Mouse (Mus musculus) MEL (cell line): ENCODE results near the gene Wsb2. TPM values are rescaled to one million over a fixed set of nuclear protein-coding genes. Genes with fewer than 3 reads are reported as not detected.

ENCODE experiments used
- DNase-seq: peaks from one replicate; pipeline ENCODE4 v3.0.0; 2011; ENCODE audit warnings: low read depth, low spot score
- H3K27ac ChIP-seq: 2 replicates; pipeline ENCODE4 v1.5.1; 2012; ENCODE audit warnings: low read depth, mild to moderate bottlenecking, control low read depth, low read length, moderate library complexity; ENCODE audit not compliant: control insufficient read depth
- H3K27me3 ChIP-seq, 2 experiments: fragments of 150-350 bp in 1 of 2; sonication (generic) in 1 of 2; 2 replicates each; pipeline ENCODE4 v1.6.1; 2012; ENCODE audit warnings: low read length in 2 of 2, mild to moderate bottlenecking in 2 of 2, improper control_type of control experiment in 1 of 2, moderate library complexity in 1 of 2; ENCODE audit not compliant: insufficient read depth in 2 of 2, control insufficient read depth in 1 of 2
- H3K36me3 ChIP-seq, 2 experiments: 2 replicates each; pipeline ENCODE4 v1.6.1; 2012 to 2014; ENCODE audit warnings: low read length in 2 of 2, improper control_type of control experiment in 1 of 2, inconsistent platforms in 1 of 2, mild to moderate bottlenecking in 1 of 2; ENCODE audit not compliant: insufficient read depth in 2 of 2, control insufficient read depth in 1 of 2
- H3K4me1 ChIP-seq, 2 experiments: fragments of 150-350 bp in 1 of 2; sonication (generic) in 1 of 2; 2 replicates each; pipeline ENCODE4 v1.6.1; 2012; ENCODE audit warnings: low read length in 2 of 2, improper control_type of control experiment in 1 of 2, mild to moderate bottlenecking in 1 of 2; ENCODE audit not compliant: insufficient read depth in 2 of 2, control insufficient read depth in 1 of 2
- H3K4me3 ChIP-seq, 2 experiments: fragments of 150-350 bp in 1 of 2; sonication (generic) in 1 of 2; 2 replicates each; pipeline ENCODE4 v1.5.1; 2012; ENCODE audit warnings: low read depth in 2 of 2, low read length in 2 of 2, mild to moderate bottlenecking in 2 of 2, moderate library complexity in 2 of 2, control low read depth in 1 of 2, improper control_type of control experiment in 1 of 2; ENCODE audit not compliant: control insufficient read depth in 1 of 2, insufficient read depth in 1 of 2
- H3K79me2 ChIP-seq: 2 replicates; pipeline ENCODE4 v1.6.1; 2012; ENCODE audit warnings: mild to moderate bottlenecking, low read length, moderate library complexity; ENCODE audit not compliant: control insufficient read depth, poor library complexity, insufficient read depth
- H3K9ac ChIP-seq: 2 replicates; pipeline ENCODE4 v1.6.1; 2012; ENCODE audit warnings: low read depth, mild to moderate bottlenecking, control low read depth, low read length, moderate library complexity; ENCODE audit not compliant: control insufficient read depth, poor library complexity, severe bottlenecking
- H3K9me3 ChIP-seq: fragments of 150-350 bp; sonication (generic); replicated peaks from 2 replicates; pipeline ENCODE4 v1.6.1; 2012; ENCODE audit warnings: mild to moderate bottlenecking, low read length, improper control_type of control experiment, moderate library complexity; ENCODE audit not compliant: insufficient read depth
- CHD1 ChIP-seq: IDR thresholded peaks from 2 replicates; pipeline ENCODE4 v1.6.1; 2012; ENCODE audit warnings: low read depth, mild to moderate bottlenecking, inconsistent platforms, low read length, improper control_type of control experiment
- ELF1 ChIP-seq: IDR thresholded peaks from 2 replicates; pipeline ENCODE4 v1.6.1; 2014; ENCODE audit warnings: low read depth, mild to moderate bottlenecking, inconsistent platforms, low read length, improper control_type of control experiment, moderate library complexity
- EP300 ChIP-seq, 2 experiments: IDR thresholded peaks; 2 replicates each; pipeline ENCODE4 v1.6.1; 2011; ENCODE audit warnings: improper control_type of control experiment in 2 of 2, low read length in 2 of 2, low read depth in 1 of 2, mild to moderate bottlenecking in 1 of 2
- ETS1 ChIP-seq: IDR thresholded peaks from 2 replicates; pipeline ENCODE4 v1.6.1; 2012; ENCODE audit warnings: low read depth, mild to moderate bottlenecking, inconsistent platforms, low read length, improper control_type of control experiment, moderate library complexity
- GATA1 ChIP-seq: IDR thresholded peaks from 2 replicates; pipeline ENCODE4 v1.6.1; 2011; ENCODE audit warnings: low read depth, low read length, improper control_type of control experiment
- HCFC1 ChIP-seq: IDR thresholded peaks from 2 replicates; pipeline ENCODE4 v1.6.1; 2012; ENCODE audit warnings: low read depth, mild to moderate bottlenecking, inconsistent platforms, low read length, improper control_type of control experiment, moderate library complexity
- MAZ ChIP-seq: IDR thresholded peaks from 2 replicates; pipeline ENCODE4 v1.6.1; 2012; ENCODE audit warnings: low read depth, mild to moderate bottlenecking, inconsistent platforms, low read length, improper control_type of control experiment
- MEF2A ChIP-seq: IDR thresholded peaks from 2 replicates; pipeline ENCODE4 v1.6.1; 2014; ENCODE audit warnings: low read depth, mild to moderate bottlenecking, inconsistent platforms, low read length, improper control_type of control experiment; ENCODE audit not compliant: poor library complexity, insufficient replicate concordance, severe bottlenecking; ENCODE audit errors: extremely low read depth
- MYB ChIP-seq: IDR thresholded peaks from 2 replicates; pipeline ENCODE4 v1.6.1; 2011; ENCODE audit warnings: mild to moderate bottlenecking, low read depth, low read length, improper control_type of control experiment
- NELFE ChIP-seq: IDR thresholded peaks from 2 replicates; pipeline ENCODE4 v1.6.1; 2011; ENCODE audit warnings: low read depth, low read length, improper control_type of control experiment
- RAD21 ChIP-seq: IDR thresholded peaks from 2 replicates; pipeline ENCODE4 v1.6.1; 2011; ENCODE audit warnings: mild to moderate bottlenecking, low read depth, low read length, improper control_type of control experiment
- RCOR1 ChIP-seq: IDR thresholded peaks from 2 replicates; pipeline ENCODE4 v1.6.1; 2012; ENCODE audit warnings: low read depth, mild to moderate bottlenecking, inconsistent platforms, low read length, improper control_type of control experiment
- SIN3A ChIP-seq: IDR thresholded peaks from 2 replicates; pipeline ENCODE4 v1.6.1; 2012; ENCODE audit warnings: low read length, improper control_type of control experiment, inconsistent platforms
- SMC3 ChIP-seq: IDR thresholded peaks from 2 replicates; pipeline ENCODE4 v1.6.1; 2011; ENCODE audit warnings: low read depth, low read length, improper control_type of control experiment
- TAL1 ChIP-seq: IDR thresholded peaks from 2 replicates; pipeline ENCODE4 v1.6.1; 2012; ENCODE audit warnings: mild to moderate bottlenecking, inconsistent platforms, low read length, moderate library complexity, mixed read lengths
- TCF12 ChIP-seq: IDR thresholded peaks from 2 replicates; pipeline ENCODE4 v1.6.1; 2014; ENCODE audit warnings: low read depth, mild to moderate bottlenecking, inconsistent platforms, low read length, improper control_type of control experiment, moderate library complexity
- UBTF ChIP-seq: IDR thresholded peaks from 2 replicates; pipeline ENCODE4 v1.6.1; 2012; ENCODE audit warnings: low read depth, mild to moderate bottlenecking, inconsistent platforms, low read length, improper control_type of control experiment, moderate library complexity, borderline replicate concordance; ENCODE audit not compliant: insufficient read depth
- USF2 ChIP-seq, 2 experiments: IDR thresholded peaks; 2 replicates each; pipeline ENCODE4 v1.6.1; 2011 to 2012; ENCODE audit warnings: improper control_type of control experiment in 2 of 2, low read length in 2 of 2, borderline replicate concordance in 1 of 2, inconsistent platforms in 1 of 2, low read depth in 1 of 2, mild to moderate bottlenecking in 1 of 2; ENCODE audit not compliant: insufficient read depth in 1 of 2
- ZKSCAN1 ChIP-seq: IDR thresholded peaks from 2 replicates; pipeline ENCODE4 v1.6.1; 2012; ENCODE audit warnings: low read depth, mild to moderate bottlenecking, inconsistent platforms, low read length, improper control_type of control experiment, moderate library complexity
- ZNF384 ChIP-seq: IDR thresholded peaks from 2 replicates; pipeline ENCODE4 v1.6.1; 2012; ENCODE audit warnings: low read depth, mild to moderate bottlenecking, inconsistent platforms, low read length, improper control_type of control experiment
- polyA plus RNA-seq, 2 experiments: library from polyadenylated mRNA; stranded (reverse) in 1 of 2; unstranded in 1 of 2; fragments of >175 nt in 1 of 2; fragments of >200 nt in 1 of 2; gene quantifications; 2 replicates each; pipeline versions ENCODE4 v1.2.1 to v1.2.4; 2012; ENCODE audit warnings: low replicate concordance in 2 of 2, low read depth in 1 of 2; ENCODE audit not compliant: insufficient read length in 2 of 2, insufficient read depth in 1 of 2, missing spikeins in 1 of 2
- total RNA-seq: library from RNA; depleted of rRNA; stranded (reverse); fragments of 300-350 nt; gene quantifications from 2 replicates; pipeline ENCODE4 v1.2.3, GENCODE M21; 2012

The Wsb2 gene
- total and polyA plus RNA-seq, 3 experiments, result 32.9 to 56.9 TPM; not detected in 1

DNA sequence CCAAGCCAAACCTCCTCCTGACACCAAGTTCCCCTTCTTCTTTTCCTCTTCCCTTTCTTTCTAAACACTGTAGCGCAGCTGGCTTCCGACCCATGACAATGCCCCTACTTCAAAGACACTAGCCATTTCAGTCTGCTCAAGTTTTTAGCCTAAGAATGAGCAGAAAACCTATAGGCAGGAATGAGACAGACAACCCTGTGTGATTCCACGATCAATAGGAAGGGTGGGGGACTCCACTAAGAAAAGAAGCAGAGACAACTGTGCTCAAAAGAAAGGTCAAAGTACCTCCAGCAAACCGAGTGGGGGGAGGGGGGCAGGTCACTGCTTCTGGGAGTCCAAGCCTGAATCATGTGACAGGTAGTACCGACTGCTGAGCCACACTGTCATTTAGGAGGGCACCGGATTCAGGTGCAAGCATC is 39.5 kb downstream of the Wsb2 start:
- no peaks in the 10 kb centered on the region for H3K27me3 ChIP-seq
- H3K79me2 ChIP-seq, result no peaks in the 10 kb centered on the region
- no peaks in the 10 kb centered on the region for H3K9me3 ChIP-seq
- H3K4me3 ChIP-seq, result no peak overlapping the region
- no peaks in the 10 kb centered on the region for H3K4me1 ChIP-seq
- H3K27ac ChIP-seq, result no peak overlapping the region
- no peak overlapping the region for H3K9ac ChIP-seq
- DNase-seq, result no peak
- H3K36me3 ChIP-seq, result no peaks in the 10 kb centered on the region
- no peak for TF ChIP-seq ELF1

DNA sequence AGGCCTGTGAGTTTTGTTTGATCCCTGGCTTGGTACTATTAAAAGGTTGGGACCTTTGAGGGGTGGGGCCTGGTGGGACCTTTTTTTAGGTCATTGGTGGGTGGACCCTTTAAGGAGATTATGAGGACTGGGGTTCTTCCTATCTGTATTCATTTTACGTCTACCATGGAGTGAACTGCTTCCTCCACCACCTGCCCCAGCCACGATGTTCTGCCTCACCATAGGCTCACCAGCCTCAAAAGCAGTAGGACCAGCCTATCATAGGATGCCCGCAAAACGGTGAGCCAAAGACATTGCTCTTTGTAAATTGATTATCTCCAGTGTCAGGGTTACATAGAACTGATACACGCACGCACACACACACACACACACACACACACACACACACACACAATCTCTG is 40.3 kb downstream of the Wsb2 start:
- no peaks in the 10 kb centered on the region for H3K36me3 ChIP-seq
- H3K9me3 ChIP-seq, result no peaks in the 10 kb centered on the region
- H3K27me3 ChIP-seq, result no peaks in the 10 kb centered on the region
- no peak overlapping the region for H3K27ac ChIP-seq
- TF ChIP-seq HCFC1, result no peak
- no peak for TF ChIP-seq NELFE
- TF ChIP-seq CHD1, result no peak
- TF ChIP-seq EP300 (IDR thresholded peaks at IDR 0.05; ENCODE audit: low read depth in 1 of 2, low read length in 2 of 2), result no peak
- no peak for TF ChIP-seq RAD21
- TF ChIP-seq SMC3, result no peak
- no peak for TF ChIP-seq TCF12
- no peak for TF ChIP-seq ETS1
- no peak for TF ChIP-seq MYB
- TF ChIP-seq ZKSCAN1, result no peak
- TF ChIP-seq ZNF384, result no peak
- no peak for TF ChIP-seq SIN3A
- no peaks in the 10 kb centered on the region for H3K4me1 ChIP-seq
- no peak overlapping the region for H3K4me3 ChIP-seq
- no peak overlapping the region for H3K9ac ChIP-seq
- H3K79me2 ChIP-seq, result no peaks in the 10 kb centered on the region
- no peak for DNase-seq

DNA sequence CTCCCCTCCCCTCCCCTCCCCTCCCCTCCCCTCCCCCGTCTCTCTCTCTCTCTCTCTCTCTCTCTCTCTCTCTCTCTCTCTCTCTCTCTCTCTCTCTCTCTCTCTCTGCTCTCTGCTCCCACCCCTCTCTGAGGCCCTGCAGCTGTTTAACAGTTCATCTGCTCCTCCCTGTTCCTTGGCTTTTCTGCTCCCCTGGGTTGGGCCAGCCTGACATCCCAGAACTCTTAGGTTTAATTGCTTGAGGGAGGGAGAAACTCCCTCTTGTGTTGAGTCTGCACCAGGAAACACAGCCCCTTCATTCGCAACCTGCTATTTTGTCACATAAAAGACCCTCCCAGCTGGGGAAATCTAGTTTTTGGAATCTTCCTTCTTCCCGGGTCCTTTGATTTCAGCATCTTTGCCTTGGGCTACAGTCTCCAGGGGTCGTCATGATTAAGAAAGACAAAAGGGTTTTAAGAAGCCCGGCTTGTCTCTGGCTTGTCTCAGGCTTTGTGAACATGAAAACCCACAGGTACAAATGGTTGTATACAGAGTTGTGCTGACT is 41.0 kb downstream of the Wsb2 start:
- H3K9me3 ChIP-seq, result no peaks in the 10 kb centered on the region
- no peak overlapping the region for H3K27ac ChIP-seq
- no peaks in the 10 kb centered on the region for H3K27me3 ChIP-seq
- TF ChIP-seq RCOR1 (no peak), GATA1 (no peak), TAL1 (no peak), HCFC1 (no peak), UBTF (no peak), USF2 (IDR thresholded peaks at IDR 0.05; ENCODE audit: borderline replicate concordance in 1 of 2, insufficient read depth in 1 of 2, low read depth in 1 of 2, low read length in 2 of 2) (no peak), MAZ (no peak), MEF2A (no peak)
- no peak for DNase-seq
- no peaks in the 10 kb centered on the region for H3K4me1 ChIP-seq
- H3K9ac ChIP-seq, result no peak overlapping the region
- no peaks in the 10 kb centered on the region for H3K79me2 ChIP-seq
- H3K4me3 ChIP-seq, result no peak overlapping the region
- H3K36me3 ChIP-seq, result no peaks in the 10 kb centered on the region
